21 mouse cellular contexts compared by ENCODE assay signal in the genomic region with DNA sequence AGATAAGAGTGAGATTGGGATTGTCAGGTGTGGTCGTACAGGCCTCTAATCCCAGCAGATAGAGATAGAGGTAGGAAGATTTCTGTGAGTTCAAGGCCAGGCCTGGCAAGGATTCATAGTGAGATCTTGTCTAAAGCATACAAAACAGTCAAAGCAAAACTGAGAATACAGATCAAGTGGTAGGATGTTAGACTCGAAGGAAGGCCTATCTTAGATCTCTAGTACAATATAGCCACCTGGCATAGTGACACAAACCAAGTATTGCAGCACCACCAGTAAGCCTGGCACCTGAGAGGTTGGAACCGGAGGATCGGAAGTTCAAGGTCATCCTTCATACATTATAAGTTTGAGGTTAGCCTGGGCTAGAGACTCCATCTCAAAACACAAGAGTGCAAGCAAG.
"Had no signal": no experiment of that assay in that cellular context is flagged by ENCODE, and none has a peak within 500 bp of the region (broad histone marks: within the 10 kb centered on the region; RNA-seq: fewer than 3 reads in every experiment).

No protein-coding gene starts in this region.

- DNase-seq: kidney, adult 9 months; kidney, postnatal 14 days; kidney, postnatal 4 days; liver; lung, adult 2 months; lung, postnatal 14 days; lung, postnatal 4 days; midbrain, embryonic 14.5 days; right cerebral cortex, adult 18-20 months; right cerebral cortex, postnatal 14 days; right cerebral cortex, postnatal 4 days; thymus, adult 2 months; thymus, postnatal 14 days; thymus, postnatal 4 days had no signal

- H3K27ac ChIP-seq: limb, embryonic 10.5 days; limb, embryonic 13.5 days; neural tube, embryonic 13.5 days; stomach, postnatal 0 days had no signal

- ATAC-seq: liver, embryonic 12.5 days had no signal

- H3K4me2 ChIP-seq: limb, embryonic 13.5 days; midbrain, embryonic 11.5 days; neural tube, embryonic 13.5 days had no signal

- H3K9ac ChIP-seq: limb, embryonic 13.5 days; liver, embryonic 15.5 days; neural tube, embryonic 13.5 days had no signal

- H3K27me3 ChIP-seq: limb, embryonic 13.5 days; liver, embryonic 12.5 days; liver, embryonic 15.5 days; neural tube, embryonic 13.5 days had no signal

- H3K4me3 ChIP-seq: limb, embryonic 10.5 days; limb, embryonic 13.5 days; liver, embryonic 12.5 days; liver, embryonic 15.5 days; neural tube, embryonic 13.5 days had no signal

- H3K36me3 ChIP-seq: limb, embryonic 10.5 days; limb, embryonic 13.5 days; liver, embryonic 12.5 days; liver, embryonic 15.5 days; neural tube, embryonic 13.5 days had no signal

- H3K9me3 ChIP-seq: limb, embryonic 10.5 days; limb, embryonic 13.5 days; liver, embryonic 12.5 days; liver, embryonic 15.5 days; neural tube, embryonic 13.5 days had no signal
